Mouse (Mus musculus): Measurements from ENCODE around the gene Plaa. TPM values are rescaled to one million over a fixed set of nuclear protein-coding genes. Genes with fewer than 3 reads are reported as not detected.

The Plaa gene
- polyA plus RNA-seq, 1 experiment, result 29.6 TPM

- H3K4me3 ChIP-seq (replicated peaks; ENCODE audit: control insufficient read depth, low read depth, low read length), result no peak overlapping the region
- no peaks in the 10 kb centered on the region for H3K4me1 ChIP-seq (ENCODE audit: control insufficient read depth, insufficient read depth, low read length)
- TF ChIP-seq CTCF (IDR thresholded peaks at IDR 0.05; ENCODE audit: control insufficient read depth, insufficient read depth, low read length) (no peak), POLR2A (IDR thresholded peaks at IDR 0.05; ENCODE audit: borderline replicate concordance, control insufficient read depth, low read depth, low read length) (no peak)
- no peak overlapping the region for H3K27ac ChIP-seq (ENCODE audit: control insufficient read depth, insufficient read depth, low read depth, low read length, poor library complexity)
These were observed 69.8 kb downstream of the Plaa start for GRCm38 (mm10) chr4:94533205-94533604.

DNA sequence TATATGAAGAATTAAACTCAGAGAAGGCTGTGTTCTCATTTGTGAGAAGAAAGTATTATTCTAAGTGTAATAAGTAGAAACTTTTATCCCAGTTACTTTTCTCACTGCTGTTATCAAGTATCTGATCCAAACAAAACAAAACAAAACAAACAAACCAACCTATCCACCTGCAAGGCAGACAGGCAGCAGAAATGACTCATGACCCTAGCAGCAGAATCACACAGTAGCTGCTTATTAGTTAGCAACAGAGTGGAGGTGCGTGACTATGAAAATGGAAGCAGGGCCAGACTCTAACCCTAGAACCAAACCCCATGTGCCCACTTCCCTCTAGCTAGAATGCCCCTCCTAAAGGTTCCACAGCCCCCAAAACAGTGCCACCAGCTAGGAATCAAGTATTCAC is 73.6 kb downstream of the Plaa start:
- WGBS, result 84% methylated on average over 1 of the region's 1 CpGs
- TF ChIP-seq CTCF (IDR thresholded peaks at IDR 0.05; ENCODE audit: control insufficient read depth, insufficient read depth, low read length) (no peak), POLR2A (IDR thresholded peaks at IDR 0.05; ENCODE audit: borderline replicate concordance, control insufficient read depth, low read depth, low read length) (no peak)

DNA sequence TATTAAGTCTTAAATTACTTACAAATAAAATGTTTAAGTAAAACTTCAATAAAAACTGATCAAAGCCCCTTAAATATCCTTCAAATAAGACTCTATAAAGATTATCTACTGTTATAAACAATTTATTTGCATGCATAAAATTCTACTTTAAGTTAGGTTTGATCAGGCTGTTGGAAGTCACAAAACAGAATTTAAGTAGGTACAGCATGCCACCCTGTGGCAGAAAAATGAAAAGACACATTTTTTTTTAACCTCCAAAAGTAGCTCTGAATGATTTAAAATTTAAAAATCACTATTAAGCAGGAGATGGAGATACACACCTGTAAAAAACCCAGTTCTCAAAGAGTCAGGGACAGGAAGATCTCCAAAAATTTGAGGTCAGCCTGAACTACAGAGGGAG is 79.7 kb downstream of the Plaa start:
- TF ChIP-seq POLR2A (IDR thresholded peaks at IDR 0.05; ENCODE audit: borderline replicate concordance, control insufficient read depth, low read depth, low read length) (no peak), CTCF (IDR thresholded peaks at IDR 0.05; ENCODE audit: control insufficient read depth, insufficient read depth, low read length) (no peak)
- Histone ChIP-seq H3K4me3 (replicated peaks; ENCODE audit: control insufficient read depth, low read depth, low read length) (no peak overlapping the region), H3K4me1 (ENCODE audit: control insufficient read depth, insufficient read depth, low read length) (no peaks in the 10 kb centered on the region), H3K27ac (ENCODE audit: control insufficient read depth, insufficient read depth, low read depth, low read length, poor library complexity) (no peak overlapping the region)

More for the DNA sequence above, 73.6 kb downstream of the Plaa start:
- Histone ChIP-seq H3K4me3 (replicated peaks; ENCODE audit: control insufficient read depth, low read depth, low read length) (no peak overlapping the region), H3K4me1 (ENCODE audit: control insufficient read depth, insufficient read depth, low read length) (no peaks in the 10 kb centered on the region), H3K27ac (ENCODE audit: control insufficient read depth, insufficient read depth, low read depth, low read length, poor library complexity) (no peak overlapping the region)

DNA sequence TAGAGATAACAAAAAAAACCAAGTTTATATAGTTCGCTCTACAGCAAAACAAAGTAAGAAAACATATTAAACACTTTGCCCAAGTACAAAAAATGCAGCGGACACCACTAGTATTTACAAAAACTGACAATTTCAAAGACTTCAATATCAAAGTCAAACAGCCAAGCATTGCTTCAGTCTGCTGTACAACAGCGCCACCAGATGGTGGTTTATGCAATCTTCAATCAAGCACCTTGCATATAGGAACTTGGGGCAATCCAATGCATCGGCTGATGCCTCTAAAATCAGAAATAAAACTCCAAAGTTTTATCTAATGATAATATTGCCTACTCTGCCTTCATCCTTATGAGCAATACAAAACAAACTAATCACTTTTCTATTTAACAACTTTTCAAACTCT is 85.4 kb downstream of the Plaa start:
- 63% methylated on average over 4 of the region's 4 CpGs for WGBS

More for the DNA sequence above, 85.4 kb downstream of the Plaa start:
- no peaks in the 10 kb centered on the region for H3K4me1 ChIP-seq (ENCODE audit: control insufficient read depth, insufficient read depth, low read length)
- H3K4me3 ChIP-seq (replicated peaks; ENCODE audit: control insufficient read depth, low read depth, low read length), result no peak overlapping the region
- H3K27ac ChIP-seq (ENCODE audit: control insufficient read depth, insufficient read depth, low read depth, low read length, poor library complexity), result no peak overlapping the region
- TF ChIP-seq CTCF (IDR thresholded peaks at IDR 0.05; ENCODE audit: control insufficient read depth, insufficient read depth, low read length) (no peak), POLR2A (IDR thresholded peaks at IDR 0.05; ENCODE audit: borderline replicate concordance, control insufficient read depth, low read depth, low read length) (no peak)

Other genes starting within 250 kb of the Plaa start
- not detected in 2 replicates for gene Gm10306, start 46.7 kb downstream of the Plaa start, polyA plus RNA-seq (2011; ENCODE audit: insufficient read depth, insufficient read length, low replicate concordance, missing spikeins)
- 6.2 and 6.6 TPM in 2 replicates for gene Caap1, start 46.4 kb downstream of the Plaa start, polyA plus RNA-seq (2011; ENCODE audit: insufficient read depth, insufficient read length, low replicate concordance, missing spikeins)
- 0.45 and 4.5 TPM in 2 replicates for gene Ift74, start 11.2 kb upstream of the Plaa start, polyA plus RNA-seq (2011; ENCODE audit: insufficient read depth, insufficient read length, low replicate concordance, missing spikeins)
- 0.57 and 0.72 TPM in 2 replicates for gene Lrrc19, start 46.9 kb upstream of the Plaa start, polyA plus RNA-seq (2011; ENCODE audit: insufficient read depth, insufficient read length, low replicate concordance, missing spikeins)
- gene Tek, start 136.0 kb upstream of the Plaa start, polyA plus RNA-seq (2011; ENCODE audit: insufficient read depth, insufficient read length, low replicate concordance, missing spikeins), result 0.97 and 2.0 TPM in 2 replicates

Measured in bone marrow, adult 2 months (tissue).